ENCODE assay signal across 22 mouse cellular contexts in genomic region chr4:33767721-33768120, GRCm38 (mm10).
A peak's percentile ranks its signal among the peaks of the same experiment; 100 is the strongest.
DNase-seq lines count a peak whose midpoint lies in the region; ATAC-seq and TF ChIP-seq lines count a peak whose summit lies in the region.
"Had no signal": no experiment of that assay in that cellular context is flagged by ENCODE, and none has a peak within 500 bp of the region (broad histone marks: within the 10 kb centered on the region; RNA-seq: fewer than 3 reads in every experiment).

No protein-coding gene starts in this region.

- H3K9me3 ChIP-seq in lung, embryonic 14.5 days (ENCODE audit: low read depth, low read length), result no peaks in the 10 kb centered on the region
- H3K9me3 ChIP-seq in lung, postnatal 0 days (ENCODE audit: low read length), result no peaks in the 10 kb centered on the region
- H3K9me3 ChIP-seq in neural tube, embryonic 15.5 days (replicated peaks), result no peaks in the 10 kb centered on the region
- H3K9me3 ChIP-seq: forebrain, embryonic 10.5 days; heart, embryonic 15.5 days; kidney, embryonic 15.5 days; liver, embryonic 13.5 days had no signal

- no peak overlapping the region for H3K9ac ChIP-seq in lung, embryonic 14.5 days
- no peak overlapping the region for H3K9ac ChIP-seq in lung, postnatal 0 days (replicated peaks; ENCODE audit: low read depth)
- no peak overlapping the region for H3K9ac ChIP-seq in neural tube, embryonic 15.5 days (replicated peaks)
- H3K9ac ChIP-seq: heart, embryonic 15.5 days; kidney, embryonic 15.5 days; liver, embryonic 13.5 days had no signal

- TF ChIP-seq CTCF in lung, embryonic 14.5 days (IDR thresholded peaks at IDR 0.05; ENCODE audit: low read depth), result no peak
- no peak for TF ChIP-seq CTCF in lung, postnatal 0 days (IDR thresholded peaks at IDR 0.05)

- no peak overlapping the region for H3K27ac ChIP-seq in lung, embryonic 14.5 days (ENCODE audit: low read depth)
- no peak overlapping the region for H3K27ac ChIP-seq in lung, postnatal 0 days (ENCODE audit: low read length)
- H3K27ac ChIP-seq in neural tube, embryonic 15.5 days (replicated peaks), result no peak overlapping the region
- H3K27ac ChIP-seq: forebrain, embryonic 10.5 days; heart, embryonic 15.5 days; kidney, embryonic 15.5 days; liver, embryonic 13.5 days had no signal

- no peak for ATAC-seq in lung, embryonic 14.5 days (ENCODE audit: insufficient read depth)
- ATAC-seq in lung, postnatal 0 days, result no peak
- no peak for ATAC-seq in neural tube, embryonic 15.5 days (ENCODE audit: low FRiP score)
- no peak for ATAC-seq in cerebellum, adult (ENCODE audit: insufficient number of reproducible peaks, low FRiP score, low TSS enrichment)

- 54% methylated on average over 2 of the region's 2 CpGs for WGBS in lung, embryonic 14.5 days
- WGBS in lung, postnatal 0 days, result 50% methylated on average over 2 of the region's 2 CpGs
- 27% methylated on average over 2 of the region's 2 CpGs for WGBS in neural tube, embryonic 15.5 days

- H3K4me1 ChIP-seq in lung, embryonic 14.5 days (ENCODE audit: insufficient read depth), result no peaks in the 10 kb centered on the region
- H3K4me1 ChIP-seq in lung, postnatal 0 days (ENCODE audit: insufficient read depth, low read depth, low read length), result no peaks in the 10 kb centered on the region
- H3K4me1 ChIP-seq in neural tube, embryonic 15.5 days, result no peaks in the 10 kb centered on the region
- H3K4me1 ChIP-seq: heart, embryonic 15.5 days; kidney, embryonic 15.5 days; liver, embryonic 13.5 days; megakaryocyte, embryonic 14.5 days had no signal

- H3K36me3 ChIP-seq in lung, embryonic 14.5 days (ENCODE audit: insufficient read depth), result no peaks in the 10 kb centered on the region
- no peaks in the 10 kb centered on the region for H3K36me3 ChIP-seq in lung, postnatal 0 days (ENCODE audit: insufficient read depth, low read length)
- H3K36me3 ChIP-seq in neural tube, embryonic 15.5 days, result no peaks in the 10 kb centered on the region
- H3K36me3 ChIP-seq: forebrain, embryonic 10.5 days; heart, embryonic 15.5 days; kidney, embryonic 15.5 days; liver, embryonic 13.5 days had no signal

- no peak overlapping the region for H3K4me3 ChIP-seq in lung, embryonic 14.5 days (ENCODE audit: low read depth, low read length)
- no peak overlapping the region for H3K4me3 ChIP-seq in lung, postnatal 0 days (ENCODE audit: low read depth, low read length)
- no peak overlapping the region for H3K4me3 ChIP-seq in neural tube, embryonic 15.5 days (replicated peaks)
- H3K4me3 ChIP-seq: forebrain, embryonic 10.5 days; heart, embryonic 15.5 days; kidney, embryonic 15.5 days; liver, embryonic 13.5 days; megakaryocyte, embryonic 14.5 days had no signal

- DNase-seq in lung, embryonic 14.5 days, result peak; percentile 22
- DNase-seq in lung, postnatal 0 days (ENCODE audit: low spot score), result no peak
- DNase-seq in neural tube, embryonic 10.5 days (ENCODE audit: extremely low spot score, low spot score), result peak; percentile 15
- peak; percentile 58 for DNase-seq in embryo, embryonic 10.5 days (ENCODE audit: low spot score)
- no peak for DNase-seq in heart, adult 18-20 months
- DNase-seq: adrenal gland, postnatal 10 days; cerebellum, adult 8-10 months; cerebellum, postnatal 36 days; gastrocnemius, postnatal 25 days; heart, postnatal 36 days; kidney, adult 11 months; layer of hippocampus, adult 9-11 months; liver, embryonic 13.5 days; right cerebral cortex, adult 18-20 months; right cerebral cortex, postnatal 4 days; thymus, postnatal 14 days had no signal

- TF ChIP-seq EP300 in lung, postnatal 0 days (IDR thresholded peaks at IDR 0.05), result no peak

- H3K4me2 ChIP-seq in lung, embryonic 14.5 days, result no peak overlapping the region
- no peak overlapping the region for H3K4me2 ChIP-seq in lung, postnatal 0 days (replicated peaks; ENCODE audit: low read depth, low read length)
- H3K4me2 ChIP-seq in neural tube, embryonic 15.5 days, result no peak overlapping the region
- H3K4me2 ChIP-seq: heart, embryonic 15.5 days; kidney, embryonic 15.5 days; liver, embryonic 13.5 days had no signal

- H3K27me3 ChIP-seq in lung, embryonic 14.5 days (ENCODE audit: insufficient read depth, low read length), result no peaks in the 10 kb centered on the region
- no peaks in the 10 kb centered on the region for H3K27me3 ChIP-seq in lung, postnatal 0 days (replicated peaks; ENCODE audit: insufficient read depth, low read length)
- H3K27me3 ChIP-seq in neural tube, embryonic 15.5 days (replicated peaks), result no peaks in the 10 kb centered on the region
- H3K27me3 ChIP-seq: heart, embryonic 15.5 days; kidney, embryonic 15.5 days; liver, embryonic 13.5 days; megakaryocyte, embryonic 14.5 days had no signal

Comparison
In these comparisons a context has a peak if more than half of its experiments do, and no peak if none do; other contexts are left out.
1. DNase-seq: peak in lung, embryonic 14.5 days (single experiment), neural tube, embryonic 10.5 days (single experiment) and embryo, embryonic 10.5 days (single experiment); none in lung, postnatal 0 days (single experiment) and heart, adult 18-20 months (0 of 2).